Mouse (Mus musculus) limb, embryonic 10.5 days (tissue): ENCODE data around the gene Kdm4b. TPM values are rescaled to one million over a fixed set of nuclear protein-coding genes. Genes with fewer than 3 reads are reported as not detected.

Experiments
- DNase-seq: peaks from one replicate; pipeline ENCODE4 v3.0.0-alpha.2; 2017; ENCODE audit warnings: low spot score
- H3K27ac ChIP-seq: fragments of 300-500 bp; sonication (generic); 2 replicates; pipeline ENCODE4 v1.5.1; 2016; ENCODE audit warnings: mild to moderate bottlenecking
- H3K27me3 ChIP-seq: fragments of 300-500 bp; sonication (generic); 2 replicates; pipeline ENCODE4 v1.6.1; 2016; ENCODE audit warnings: low read depth, mild to moderate bottlenecking; ENCODE audit not compliant: poor library complexity, severe bottlenecking
- H3K36me3 ChIP-seq: fragments of 300-500 bp; sonication (generic); 2 replicates; pipeline ENCODE4 v1.6.1; 2016; ENCODE audit warnings: mild to moderate bottlenecking, moderate library complexity
- H3K4me1 ChIP-seq: fragments of 300-500 bp; sonication (generic); 2 replicates; pipeline ENCODE4 v1.6.1; 2016
- H3K4me3 ChIP-seq: fragments of 300-500 bp; sonication (generic); 2 replicates; pipeline ENCODE4 v1.5.1; 2016; ENCODE audit warnings: mild to moderate bottlenecking, moderate library complexity
- H3K9me3 ChIP-seq: fragments of 300-500 bp; sonication (generic); replicated peaks from 2 replicates; pipeline ENCODE4 v1.6.1; 2016; ENCODE audit warnings: mild to moderate bottlenecking
- WGBS: fragments of 180-500 bp; shearing (Covaris S2); methylation state at CpG from one replicate; pipeline ENCODE4 v1.1.7; 2016; 5-methylcytosine and 5-hydroxymethylcytosine counted together
- polyA plus RNA-seq: library from polyadenylated mRNA; unstranded; fragments of >200 nt; fragmentation: Nextera tagmentation; extraction: Ambion mirVana; gene quantifications from 2 replicates; pipeline ENCODE4 v1.2.1, GENCODE M21; 2016

The Kdm4b gene
- polyA plus RNA-seq, 1 experiment from 2014 or later: 46.8 TPM

DNA sequence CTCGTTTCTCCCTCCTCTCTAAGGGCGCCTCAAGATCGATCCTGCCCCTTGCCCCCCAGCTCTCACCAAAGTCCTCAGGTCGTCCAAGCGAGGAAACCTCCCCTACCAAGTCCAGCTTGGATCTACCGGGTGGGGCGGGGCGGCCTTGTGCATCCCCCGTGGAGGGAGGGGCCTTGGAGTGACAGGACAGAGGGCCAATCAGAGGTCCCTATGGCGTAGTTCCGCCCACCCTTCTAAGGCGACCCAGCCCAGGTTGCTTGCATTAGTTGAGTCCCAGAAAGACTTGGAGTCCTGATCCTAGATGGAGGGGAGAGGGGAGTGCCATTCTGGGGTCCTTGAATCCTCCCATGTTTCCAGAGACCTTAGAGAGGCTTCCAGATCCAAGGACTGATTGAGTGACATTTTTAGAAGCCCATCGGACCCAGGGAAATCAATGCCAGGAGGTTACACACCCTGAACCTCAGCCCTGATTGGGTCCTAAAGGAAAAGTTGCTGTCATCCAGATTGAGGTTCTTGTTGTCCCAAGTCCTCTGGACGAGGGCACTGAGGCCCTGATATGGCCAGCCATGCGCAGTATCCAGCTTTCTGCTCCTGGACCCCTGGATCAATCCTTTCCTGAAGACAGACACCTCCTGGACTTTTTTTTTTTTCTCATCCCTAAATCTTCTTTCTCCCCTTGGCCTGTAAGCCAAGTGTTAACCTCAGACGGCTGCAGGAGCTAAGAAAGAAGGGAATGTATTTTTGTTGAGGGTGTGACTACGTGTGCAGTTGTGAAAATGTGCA lies 35.3 kb upstream of the Kdm4b start:
- Histone ChIP-seq H3K27me3 (no peaks in the 10 kb centered on the region), H3K4me1 (peaks cover 52% of the 10 kb centered on the region), H3K27ac (peak overlapping the region; percentile 89), H3K4me3 (peak overlapping the region; percentile 61), H3K9me3 (no peaks in the 10 kb centered on the region), H3K36me3 (peaks cover 21% of the 10 kb centered on the region)
- WGBS: 4% methylated on average over 17 of the region's 17 CpGs
- peak; percentile 97 for DNase-seq

DNA sequence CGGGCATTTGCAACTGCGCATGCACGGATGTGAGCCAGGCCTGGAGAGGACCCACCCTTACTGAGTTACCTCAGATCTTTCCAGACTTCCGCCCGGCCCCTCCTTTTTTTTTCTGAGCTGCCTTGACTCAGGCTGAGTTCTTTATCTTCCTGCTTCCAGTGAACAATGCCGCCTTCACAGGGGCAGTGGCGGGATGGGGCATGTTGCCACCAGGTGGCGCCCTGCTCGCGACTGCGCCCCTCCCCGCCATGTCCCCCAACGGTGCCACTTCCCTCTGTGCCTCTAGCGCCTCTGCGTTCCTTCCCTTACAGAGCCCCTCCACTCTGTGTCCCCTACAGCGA lies 34.7 kb upstream of the Kdm4b start:
- WGBS: 2% methylated on average over 16 of the region's 16 CpGs
- Histone ChIP-seq H3K27ac (peak overlapping the region; percentile 89), H3K4me3 (peak overlapping the region; percentile 61), H3K36me3 (peaks cover 15% of the 10 kb centered on the region), H3K27me3 (no peaks in the 10 kb centered on the region), H3K4me1 (peaks cover 52% of the 10 kb centered on the region), H3K9me3 (no peaks in the 10 kb centered on the region)
- peak; percentile 94 for DNase-seq

DNA sequence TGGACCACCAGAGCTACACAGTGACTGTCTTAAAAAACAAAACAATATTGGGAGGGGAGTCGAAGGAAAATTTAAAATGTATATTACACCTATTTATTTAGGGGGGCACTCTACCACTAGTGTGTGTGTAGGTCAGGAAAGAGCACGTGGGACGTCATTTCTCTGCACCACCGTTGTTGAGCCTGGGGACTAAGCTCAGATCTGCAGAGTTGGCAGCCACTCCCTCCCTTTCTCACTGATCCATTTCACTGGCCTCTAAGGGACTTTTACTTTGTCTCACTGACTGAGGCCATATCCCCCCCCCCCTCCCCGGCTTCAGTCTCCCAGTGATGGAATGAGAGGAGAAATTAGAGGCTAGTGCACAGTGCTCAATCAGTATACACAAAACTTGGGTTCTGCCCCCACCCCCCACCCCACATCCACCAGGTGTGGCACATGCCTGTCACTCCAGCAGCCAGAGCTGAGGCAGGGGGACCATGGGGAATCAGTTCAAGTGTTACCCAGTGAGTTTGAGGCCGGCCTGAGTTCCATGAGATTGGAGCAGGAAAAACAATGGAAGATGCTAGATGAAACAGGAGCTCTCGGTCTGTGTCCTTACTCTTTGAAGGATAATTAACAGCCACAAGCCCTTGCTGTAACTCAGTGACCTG lies 33.9 kb upstream of the Kdm4b start:
- peak overlapping the region; percentile 89 for H3K27ac ChIP-seq
- no peak for DNase-seq
- H3K27me3 ChIP-seq: no peaks in the 10 kb centered on the region
- peak overlapping the region; percentile 61 for H3K4me3 ChIP-seq
- 78% methylated on average over 7 of the region's 7 CpGs for WGBS
- H3K4me1 ChIP-seq: peaks cover 52% of the 10 kb centered on the region
- H3K36me3 ChIP-seq: peaks cover 7% of the 10 kb centered on the region
- H3K9me3 ChIP-seq: no peaks in the 10 kb centered on the region

DNA sequence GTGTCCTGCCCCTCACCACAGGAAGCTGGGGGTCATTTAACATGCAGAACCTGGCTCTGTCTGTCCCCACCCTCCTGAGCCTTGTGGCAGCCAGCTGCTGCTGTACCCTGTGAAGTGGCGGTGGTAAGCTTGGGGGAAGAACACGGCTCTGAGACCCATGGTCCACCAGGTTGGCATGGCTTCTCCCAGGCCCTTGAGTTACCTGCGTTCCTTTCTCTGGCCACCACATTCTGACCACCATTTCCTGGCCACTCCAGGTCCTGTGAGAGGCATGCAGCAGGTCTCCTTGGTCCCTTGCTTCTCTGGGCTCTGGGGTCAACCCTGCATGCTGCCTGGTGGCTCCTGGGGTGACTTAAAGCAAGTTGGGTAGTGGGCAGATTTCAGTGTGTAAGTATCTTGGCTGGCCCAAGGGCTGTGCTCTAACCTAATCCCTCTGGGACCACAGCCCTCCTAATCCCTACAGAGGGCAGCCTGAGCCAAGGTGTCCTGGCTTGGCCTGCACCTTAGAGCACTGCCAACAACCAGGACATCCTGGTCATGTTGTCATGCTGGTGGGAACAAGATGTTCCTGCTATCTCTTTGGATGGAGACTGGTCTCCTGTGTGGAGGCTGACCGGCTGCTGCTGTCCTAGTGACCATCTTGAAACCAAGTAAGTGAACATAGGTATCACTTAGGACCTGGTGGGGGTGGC lies 33.2 kb upstream of the Kdm4b start, which contains the start of gene Plin3:
Gene Plin3 (minus strand): TSS at position 343 of the 692 bp plus-strand sequence.
- 93% methylated on average over 4 of the region's 4 CpGs for WGBS
- no peaks in the 10 kb centered on the region for H3K9me3 ChIP-seq
- H3K27me3 ChIP-seq: no peaks in the 10 kb centered on the region
- H3K4me1 ChIP-seq: peaks cover 50% of the 10 kb centered on the region
- H3K27ac ChIP-seq: peak within 1 kb of the TSS; percentile 89
- H3K36me3 ChIP-seq: peaks cover 2% of the 10 kb centered on the region; the same call in 1 of the 2 replicates
- H3K4me3 ChIP-seq: no peak within 1 kb of the TSS
- no peak for DNase-seq

DNA sequence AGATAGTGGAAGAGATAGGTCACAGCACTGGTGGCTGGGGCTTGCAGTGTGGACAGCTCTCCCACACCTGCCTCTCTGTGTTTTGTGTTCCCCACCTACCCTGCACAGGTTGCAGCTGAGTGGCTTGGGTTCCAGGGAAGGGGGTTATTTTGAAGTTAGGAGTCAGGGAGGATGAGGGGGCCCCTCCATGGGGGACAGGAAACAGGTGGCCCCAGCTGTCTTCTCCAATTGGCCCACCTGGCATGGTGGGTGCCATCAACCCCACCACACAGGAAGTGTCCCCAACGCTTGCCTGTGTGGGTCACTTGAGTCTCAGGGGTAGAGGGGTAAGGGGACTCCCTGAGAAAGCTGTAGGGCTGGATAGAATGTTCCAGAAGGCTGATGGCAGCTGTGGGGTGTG lies 32.6 kb upstream of the Kdm4b start:
- DNase-seq: no peak
- H3K4me3 ChIP-seq: no peak overlapping the region
- no peaks in the 10 kb centered on the region for H3K9me3 ChIP-seq
- 63% methylated on average over 1 of the region's 1 CpGs for WGBS
- no peaks in the 10 kb centered on the region for H3K36me3 ChIP-seq
- no peaks in the 10 kb centered on the region for H3K27me3 ChIP-seq
- H3K4me1 ChIP-seq: peaks cover 44% of the 10 kb centered on the region
- peak overlapping the region; percentile 89; the same call in 1 of the 2 replicates for H3K27ac ChIP-seq

DNA sequence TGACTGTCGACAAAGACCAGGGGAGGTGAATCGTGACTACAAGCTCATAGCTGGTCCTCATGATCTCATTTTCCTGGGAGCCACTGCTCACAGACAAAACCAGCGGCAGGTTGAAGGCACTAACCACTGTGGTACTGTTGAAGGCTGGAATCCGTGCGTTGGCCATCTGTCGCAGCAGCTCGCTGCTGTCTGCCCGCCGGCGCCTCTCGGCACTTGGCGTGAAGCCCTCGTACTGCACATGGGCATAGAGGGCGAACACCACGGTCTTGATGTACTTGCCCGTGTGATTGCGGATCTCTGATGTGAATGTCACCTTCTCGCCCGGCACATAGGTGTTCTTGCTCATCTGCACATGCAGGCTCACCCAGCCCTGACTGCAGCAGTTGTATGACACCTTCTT lies 31.6 kb upstream of the Kdm4b start:
- DNase-seq: no peak
- Histone ChIP-seq H3K9me3 (no peaks in the 10 kb centered on the region), H3K36me3 (no peaks in the 10 kb centered on the region), H3K4me1 (peaks cover 34% of the 10 kb centered on the region), H3K27ac (no peak overlapping the region; the same call in 1 of the 2 replicates), H3K27me3 (no peaks in the 10 kb centered on the region), H3K4me3 (no peak overlapping the region)
- WGBS: 88% methylated on average over 19 of the region's 19 CpGs

DNA sequence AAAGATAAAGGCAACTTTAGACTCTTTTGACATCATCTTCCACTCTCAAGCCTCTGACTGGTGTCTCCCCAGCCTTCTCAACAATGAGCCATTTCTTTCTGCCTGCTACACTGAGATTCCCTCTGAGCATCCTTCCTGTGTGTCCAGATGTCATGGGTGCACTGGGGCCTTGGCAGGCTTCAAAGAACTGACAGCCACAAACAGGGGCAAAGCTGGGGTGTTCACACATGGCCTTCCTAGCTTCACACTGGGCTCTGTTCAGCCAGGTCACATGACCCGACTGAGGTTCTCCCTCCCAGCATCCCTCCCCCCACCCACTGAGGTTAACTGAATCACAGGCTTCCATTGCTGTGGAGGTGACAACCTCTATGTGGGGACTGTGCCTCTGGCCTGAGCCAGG lies 29.7 kb upstream of the Kdm4b start:
- DNase-seq: no peak
- peaks cover 17% of the 10 kb centered on the region for H3K4me1 ChIP-seq
- WGBS: 75% methylated on average over 1 of the region's 1 CpGs
- H3K27ac ChIP-seq: no peak overlapping the region
- no peaks in the 10 kb centered on the region for H3K27me3 ChIP-seq
- no peak overlapping the region for H3K4me3 ChIP-seq
- H3K9me3 ChIP-seq: no peaks in the 10 kb centered on the region
- H3K36me3 ChIP-seq: no peaks in the 10 kb centered on the region

DNA sequence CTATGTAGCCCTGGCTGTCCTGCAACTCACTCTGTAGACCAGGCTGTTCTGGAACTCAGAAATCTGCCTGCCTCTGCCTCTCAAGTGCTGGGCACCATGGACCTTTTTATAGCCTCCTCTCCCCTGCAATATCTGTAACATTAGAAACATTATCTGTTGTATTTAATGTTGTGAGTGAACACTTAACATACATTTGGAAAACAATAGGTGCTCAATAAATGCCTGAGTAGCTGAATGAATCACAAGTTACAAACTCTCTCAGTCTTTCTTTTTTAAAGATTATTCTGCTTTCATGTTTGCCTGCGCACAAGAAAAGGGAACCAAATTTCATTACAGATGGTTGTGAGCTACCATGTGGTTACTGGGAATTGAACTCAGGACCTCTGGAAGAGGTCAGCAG lies 27.6 kb upstream of the Kdm4b start:
- Histone ChIP-seq H3K4me1 (peaks cover 10% of the 10 kb centered on the region), H3K27ac (no peak overlapping the region), H3K9me3 (no peaks in the 10 kb centered on the region), H3K27me3 (no peaks in the 10 kb centered on the region), H3K36me3 (no peaks in the 10 kb centered on the region), H3K4me3 (no peak overlapping the region)
- 94% methylated on average over 1 of the region's 1 CpGs for WGBS
- DNase-seq: no peak

DNA sequence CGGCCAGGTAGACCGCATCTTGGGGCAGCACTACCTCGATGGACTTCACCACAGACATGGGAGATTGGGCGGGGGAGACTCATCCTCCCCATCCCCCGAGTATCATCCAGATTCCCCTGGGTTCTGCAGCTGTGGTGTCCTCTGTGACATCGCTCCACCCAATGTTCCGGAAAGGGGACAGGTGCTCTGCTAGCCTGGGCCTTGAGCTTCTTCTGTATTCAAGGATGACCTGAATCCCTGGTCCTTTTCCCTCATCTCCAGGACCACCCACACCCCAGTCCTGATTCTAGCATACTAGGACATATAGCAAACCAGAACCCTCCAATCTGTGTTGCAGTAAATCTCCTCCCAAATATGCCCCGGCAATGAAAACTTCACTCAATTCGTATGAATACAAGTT lies 25.7 kb upstream of the Kdm4b start, which contains the start of gene Arrdc5:
Gene Arrdc5 (minus strand): TSS at position 101 of the 400 bp plus-strand sequence.
- WGBS: 90% methylated on average over 9 of the region's 9 CpGs
- Histone ChIP-seq H3K27me3 (no peaks in the 10 kb centered on the region), H3K36me3 (peaks cover 7% of the 10 kb centered on the region), H3K27ac (no peak within 1 kb of the TSS), H3K4me3 (no peak within 1 kb of the TSS), H3K4me1 (peaks cover 20% of the 10 kb centered on the region), H3K9me3 (no peaks in the 10 kb centered on the region)
- DNase-seq: no peak

DNA sequence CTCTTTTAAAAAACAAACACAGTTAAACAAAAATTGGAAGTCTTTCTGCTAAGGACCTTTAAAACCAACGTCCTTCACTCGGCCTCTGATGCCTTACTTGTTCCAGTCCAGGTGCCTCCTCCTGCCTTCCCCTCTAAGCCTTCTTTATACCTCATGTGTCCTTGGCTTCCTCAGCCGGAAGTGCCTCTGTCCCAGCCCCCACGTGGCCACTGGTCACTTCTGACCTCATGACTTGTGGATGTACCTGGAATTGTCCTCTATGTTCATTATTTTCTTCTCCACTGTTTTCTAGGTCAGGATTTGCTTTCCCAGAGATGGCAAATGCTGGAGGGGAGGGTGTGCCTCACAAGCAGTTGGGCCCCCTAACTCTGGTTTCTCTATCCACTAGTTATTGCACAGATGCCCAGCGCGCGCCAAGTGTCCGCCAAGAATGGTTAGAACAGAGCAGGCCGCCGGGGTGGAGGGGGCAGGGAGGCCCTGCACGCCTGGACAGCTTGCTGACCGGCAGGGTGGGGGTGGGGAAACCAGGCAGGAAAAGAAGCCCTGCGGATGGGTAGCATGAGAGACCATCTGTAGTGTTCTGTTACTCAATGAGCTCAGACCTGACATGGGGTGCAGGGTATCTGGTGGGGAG lies 23.4 kb upstream of the Kdm4b start:
- Histone ChIP-seq H3K9me3 (no peaks in the 10 kb centered on the region), H3K36me3 (peaks cover 30% of the 10 kb centered on the region), H3K27ac (peak overlapping the region; percentile 97), H3K4me3 (peak overlapping the region; percentile 83), H3K4me1 (peaks cover 42% of the 10 kb centered on the region), H3K27me3 (no peaks in the 10 kb centered on the region)
- peak; percentile 71 for DNase-seq
- WGBS: 34% methylated on average over 13 of the region's 13 CpGs

DNA sequence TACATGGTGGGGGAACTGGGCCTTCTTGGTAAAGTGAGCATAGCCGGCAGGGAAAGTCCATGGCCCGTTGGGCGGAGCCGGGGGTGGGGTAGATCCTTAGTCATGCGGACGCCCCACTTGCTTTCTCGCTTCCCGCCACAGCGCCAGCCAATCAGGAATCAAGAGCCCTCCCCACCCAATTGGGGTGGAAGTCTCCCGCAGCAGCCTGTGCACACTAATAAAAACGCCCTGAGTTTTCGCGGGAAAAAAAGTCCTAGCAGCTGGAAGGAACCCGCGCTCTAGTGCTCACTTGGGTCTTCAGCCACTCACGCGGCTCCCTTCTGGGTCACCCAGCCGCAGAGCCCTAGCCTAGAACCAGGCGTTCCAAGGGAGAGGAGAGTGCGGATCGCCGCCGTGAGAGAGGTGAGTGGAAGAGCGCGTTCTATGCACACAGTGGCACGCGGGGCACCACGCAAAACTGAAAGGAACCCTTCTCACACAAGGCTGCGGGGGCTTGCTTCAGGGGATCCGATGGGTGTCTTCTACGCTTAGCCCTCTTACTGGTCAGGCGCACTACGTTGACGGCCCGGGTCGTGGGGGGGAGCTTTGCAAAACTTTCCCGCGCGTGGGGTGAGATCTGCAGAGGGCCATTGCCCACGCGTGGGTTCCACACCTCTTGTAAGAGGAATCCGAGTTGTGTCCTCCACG lies 22.6 kb upstream of the Kdm4b start, which contains the start of gene Uhrf1:
Gene Uhrf1 (plus strand): TSS at position 162 of the 687 bp plus-strand sequence.
- Histone ChIP-seq H3K4me1 (peaks cover 50% of the 10 kb centered on the region), H3K9me3 (no peaks in the 10 kb centered on the region), H3K4me3 (peak within 1 kb of the TSS; percentile 83), H3K27me3 (no peaks in the 10 kb centered on the region), H3K36me3 (peaks cover 38% of the 10 kb centered on the region), H3K27ac (peak within 1 kb of the TSS; percentile 97)
- DNase-seq: peak; percentile 93
- WGBS: under 1% methylated on average over 43 of the region's 43 CpGs
